In genomic region chr6:137470901-137471598, GRCm38 (mm10) we compare ENCODE assay signal across 8 mouse cellular contexts.
A peak's percentile ranks its signal among the peaks of the same experiment; 100 is the strongest.
DNase-seq lines count a peak whose midpoint lies in the region; ATAC-seq and TF ChIP-seq lines count a peak whose summit lies in the region.

No protein-coding gene starts in this region.

- H3K27me3 ChIP-seq in forebrain, embryonic 11.5 days (ENCODE audit: control insufficient read depth, insufficient read depth, low read length), result no peaks in the 10 kb centered on the region
- H3K27me3 ChIP-seq in heart, embryonic 12.5 days (replicated peaks), result no peaks in the 10 kb centered on the region
- no peaks in the 10 kb centered on the region for H3K27me3 ChIP-seq in liver, postnatal 0 days (ENCODE audit: insufficient read depth, low read length)

- DNase-seq in thymus, postnatal 25 days, result peak; percentile 12
- no peak for DNase-seq in thymus, postnatal 0 days (ENCODE audit: low spot score)
- peak; percentile 75 for DNase-seq in forebrain, embryonic 11.5 days (ENCODE audit: low spot score)
- DNase-seq in kidney, postnatal 36 days, result peak; percentile 87 to 95
- peak; percentile 55 for DNase-seq in liver, postnatal 0 days
- DNase-seq in testis, postnatal 14 days (ENCODE audit: low spot score), result peak; percentile 78

- ATAC-seq in forebrain, embryonic 11.5 days (replicated peaks; ENCODE audit: low FRiP score), result peak; percentile 74
- peak; percentile 86 for ATAC-seq in heart, embryonic 12.5 days (ENCODE audit: insufficient number of reproducible peaks, low FRiP score)
- ATAC-seq in liver, postnatal 0 days, result peak; percentile 43

- no peak overlapping the region for H3K9ac ChIP-seq in forebrain, embryonic 11.5 days (ENCODE audit: low read length)
- no peak overlapping the region for H3K9ac ChIP-seq in heart, embryonic 12.5 days
- no peak overlapping the region for H3K9ac ChIP-seq in liver, postnatal 0 days (replicated peaks)

- no peak for TF ChIP-seq POLR2A in olfactory bulb, adult 2 months (IDR thresholded peaks at IDR 0.05; ENCODE audit: insufficient read depth, low read depth, low read length)

- no peak for TF ChIP-seq CTCF in liver, postnatal 0 days (IDR thresholded peaks at IDR 0.05; ENCODE audit: low read depth)
- TF ChIP-seq CTCF in olfactory bulb, adult 2 months (IDR thresholded peaks at IDR 0.05; ENCODE audit: insufficient read depth, low read depth, low read length), result no peak

- WGBS in forebrain, embryonic 11.5 days, result 54% methylated on average over 11 of the region's 11 CpGs
- 17% methylated on average over 11 of the region's 11 CpGs for WGBS in heart, embryonic 12.5 days
- 63% methylated on average over 11 of the region's 11 CpGs for WGBS in liver, postnatal 0 days (ENCODE audit: insufficient replicate concordance)
- 18% methylated on average over 11 of the region's 11 CpGs for WGBS in olfactory bulb, adult 2 months

- H3K4me1 ChIP-seq in forebrain, embryonic 11.5 days (replicated peaks; ENCODE audit: control insufficient read depth, insufficient read depth, low read length), result peaks cover 2% of the 10 kb centered on the region; the same call in 1 of the 2 replicates
- H3K4me1 ChIP-seq in heart, embryonic 12.5 days (replicated peaks), result peaks cover 24% of the 10 kb centered on the region
- no peaks in the 10 kb centered on the region for H3K4me1 ChIP-seq in liver, postnatal 0 days (ENCODE audit: insufficient read depth)
- peaks cover 4% of the 10 kb centered on the region; the same call in 1 of the 2 replicates for H3K4me1 ChIP-seq in olfactory bulb, adult 2 months (ENCODE audit: control insufficient read depth, insufficient read depth, low read length)

- no peaks in the 10 kb centered on the region for H3K9me3 ChIP-seq in forebrain, embryonic 11.5 days (ENCODE audit: control insufficient read depth, low read length)
- peaks cover 4% of the 10 kb centered on the region for H3K9me3 ChIP-seq in heart, embryonic 12.5 days (replicated peaks)
- peaks cover 2% of the 10 kb centered on the region; the same call in 1 of the 2 replicates for H3K9me3 ChIP-seq in liver, postnatal 0 days (ENCODE audit: low read length)

- H3K36me3 ChIP-seq in forebrain, embryonic 11.5 days (ENCODE audit: control insufficient read depth, insufficient read depth, low read length), result no peaks in the 10 kb centered on the region
- H3K36me3 ChIP-seq in heart, embryonic 12.5 days, result peaks cover 3% of the 10 kb centered on the region
- H3K36me3 ChIP-seq in liver, postnatal 0 days (replicated peaks; ENCODE audit: insufficient read depth, low read length), result no peaks in the 10 kb centered on the region

- H3K4me3 ChIP-seq in forebrain, embryonic 11.5 days (ENCODE audit: low read depth, low read length), result no peak overlapping the region
- H3K4me3 ChIP-seq in heart, embryonic 12.5 days, result no peak overlapping the region
- no peak overlapping the region for H3K4me3 ChIP-seq in liver, postnatal 0 days (ENCODE audit: low read depth, low read length)
- no peak overlapping the region for H3K4me3 ChIP-seq in olfactory bulb, adult 2 months (ENCODE audit: insufficient read depth, low read depth, low read length)

- no peak overlapping the region for H3K27ac ChIP-seq in forebrain, embryonic 11.5 days (ENCODE audit: low read depth, low read length)
- peak overlapping the region; percentile 94 for H3K27ac ChIP-seq in heart, embryonic 12.5 days (ENCODE audit: poor library complexity, severe bottlenecking)
- no peak overlapping the region for H3K27ac ChIP-seq in liver, postnatal 0 days (ENCODE audit: low read depth)
- H3K27ac ChIP-seq in olfactory bulb, adult 2 months (ENCODE audit: insufficient read depth, low read depth, low read length), result 0 out of 2 replicates have a peak overlapping the region, but pooled peaks have one; percentile 12

- no peak overlapping the region for H3K4me2 ChIP-seq in forebrain, embryonic 11.5 days (ENCODE audit: low read depth, low read length, severe bottlenecking)
- peak overlapping the region; percentile 5; the same call in 1 of the 2 replicates for H3K4me2 ChIP-seq in heart, embryonic 12.5 days
- H3K4me2 ChIP-seq in liver, postnatal 0 days (ENCODE audit: low read depth, low read length), result no peak overlapping the region

- no peak for TF ChIP-seq EP300 in liver, postnatal 0 days (IDR thresholded peaks at IDR 0.05; ENCODE audit: low read depth)

Comparison
In these comparisons a context has a peak if more than half of its experiments do, and no peak if none do; other contexts are left out.
1. H3K27ac ChIP-seq: peak in heart, embryonic 12.5 days (single experiment) and olfactory bulb, adult 2 months (single experiment); none in forebrain, embryonic 11.5 days (single experiment) and liver, postnatal 0 days (single experiment).
2. Peak in every context shown above with its lines, with median percentiles within 50 percentile points of each other: ATAC-seq.